Mouse (Mus musculus) T-helper 1 cell (primary cell): ENCODE data around the gene Slc51b.

Source experiments
- in situ Hi-C: fragments of 300-600 bp; cut with MboI, MseI; formaldehyde crosslinking; loops from one replicate; pipeline ENCODE4 v1.15.1; 2025; ENCODE audit warnings: high pct_unique_total_duplicates

The Slc51b gene

DNA sequence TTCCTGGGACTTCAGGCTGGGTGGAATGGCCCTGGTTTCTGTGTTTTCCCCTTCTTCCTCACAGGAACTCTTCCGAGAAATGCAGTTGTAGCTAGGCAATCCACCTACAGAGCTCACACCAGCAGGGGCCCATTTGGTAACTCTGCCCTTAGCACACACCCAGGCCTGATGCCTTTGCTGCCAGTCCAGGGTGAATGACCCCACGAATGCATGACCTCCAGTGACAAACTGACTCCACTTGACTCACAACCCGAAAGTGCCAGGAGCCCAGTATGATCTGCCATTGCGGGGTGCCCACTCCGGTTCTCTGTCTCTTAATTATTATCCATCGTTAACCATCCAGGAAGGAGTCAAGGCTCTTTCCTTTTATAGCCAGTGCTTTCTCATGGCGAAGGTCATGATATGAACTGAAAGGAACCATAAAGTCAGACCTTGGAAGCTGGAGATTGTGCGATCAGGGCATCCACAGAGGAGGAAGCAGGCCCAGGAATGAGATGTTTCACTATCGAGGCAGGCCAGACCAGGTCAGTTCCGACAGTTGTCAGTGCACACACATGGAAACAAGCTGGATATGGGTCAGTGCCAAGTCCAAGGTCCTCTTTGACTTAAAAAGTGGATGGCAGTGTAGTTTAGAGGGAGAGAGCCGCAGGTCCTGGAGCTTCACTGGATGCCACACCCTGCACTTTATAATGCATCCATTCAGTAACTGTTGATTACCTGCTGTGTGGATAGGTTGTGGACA, at the start of gene Slc51b:
Gene Slc51b, minus strand, starts transcription at position 196 of the 742 bp plus-strand sequence.
- in situ Hi-C loops = no loop called here

DNA sequence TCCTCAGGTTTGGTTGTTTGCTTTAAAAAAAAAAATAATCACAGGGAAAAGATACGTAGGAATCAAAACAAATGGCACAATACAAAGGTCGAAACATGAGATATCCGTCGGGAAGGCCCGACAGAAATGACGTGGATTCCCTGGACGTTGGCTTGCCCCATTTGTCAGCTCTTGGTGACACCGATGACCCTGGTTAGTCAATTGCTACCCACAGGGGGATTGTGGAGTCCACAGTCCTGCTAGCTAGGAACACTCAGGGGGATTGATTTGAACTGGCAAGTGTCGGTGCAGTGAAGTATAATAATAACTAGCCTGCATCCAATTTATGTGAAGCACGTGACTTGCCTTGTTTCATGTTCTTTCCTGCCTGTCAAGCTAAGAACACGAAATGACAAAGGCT, 44.9 kb upstream of the Slc51b start:
- in situ Hi-C loops = no loop called here

- in situ Hi-C loops = no loop called here
Observed at GRCm38 (mm10) chr9:65465241-65465640, 42.5 kb upstream of the Slc51b start.

GRCm38 (mm10) chr9:65464161-65464560, 41.4 kb upstream of the Slc51b start:
- in situ Hi-C loops = no loop called here

GRCm38 (mm10) chr9:65462544-65462943, 39.8 kb upstream of the Slc51b start:
- in situ Hi-C loops = no loop called here

GRCm38 (mm10) chr9:65460732-65461442, 38.1 kb upstream of the Slc51b start, which contains the start of gene Spg21:
Gene Spg21 (plus strand): TSS chr9:65460947.
- in situ Hi-C loops = no loop called here

DNA sequence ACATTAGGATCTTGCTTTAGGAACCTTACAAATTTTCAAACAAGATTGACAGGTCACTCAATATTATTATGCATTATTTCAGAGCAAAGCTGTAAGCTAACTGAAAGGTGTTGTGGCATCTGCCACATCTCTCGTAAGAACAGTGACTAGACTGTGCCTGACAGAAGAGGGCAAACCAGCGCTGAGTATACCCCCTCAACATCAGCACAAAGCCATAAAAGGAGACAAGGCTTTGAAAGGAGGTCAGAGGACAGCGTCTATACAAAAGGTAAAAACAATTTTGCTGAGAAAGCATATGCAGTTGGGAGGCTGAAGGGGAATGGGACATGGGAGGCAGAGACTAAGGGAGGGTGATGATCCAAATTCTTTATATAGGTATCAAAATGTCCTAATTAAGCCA, 37.4 kb upstream of the Slc51b start:
- in situ Hi-C loops = no loop called here

GRCm38 (mm10) chr9:65458975-65459374, 36.2 kb upstream of the Slc51b start:
- in situ Hi-C loops = no loop called here

- in situ Hi-C loops = no loop called here
Observed at GRCm38 (mm10) chr9:65447951-65448350, 25.2 kb upstream of the Slc51b start.

DNA sequence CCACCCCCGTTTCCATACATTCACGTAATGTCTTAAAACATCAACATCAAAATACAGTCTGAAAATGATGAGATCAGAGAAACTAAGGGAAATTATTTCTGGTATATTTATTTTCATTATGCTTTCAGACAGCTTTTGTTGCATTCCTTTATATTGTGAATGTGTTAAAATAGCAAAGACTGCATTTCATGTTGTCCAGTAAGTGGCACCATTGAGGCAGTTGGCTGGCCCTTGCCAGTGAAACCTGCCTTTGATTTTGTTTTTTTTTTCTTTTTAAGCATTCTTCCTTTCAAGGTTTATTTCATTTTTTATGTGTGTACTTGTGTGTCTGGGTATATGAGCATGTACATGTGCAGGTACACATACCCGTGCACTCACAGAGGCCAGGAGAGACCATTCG, 21.9 kb upstream of the Slc51b start:
- in situ Hi-C loops = no loop called here

GRCm38 (mm10) chr9:65435671-65436301, 13.0 kb upstream of the Slc51b start, which contains the start of gene Mtfmt:
Gene Mtfmt (plus strand): TSS chr9:65435782.
- in situ Hi-C loops = no loop called here

DNA sequence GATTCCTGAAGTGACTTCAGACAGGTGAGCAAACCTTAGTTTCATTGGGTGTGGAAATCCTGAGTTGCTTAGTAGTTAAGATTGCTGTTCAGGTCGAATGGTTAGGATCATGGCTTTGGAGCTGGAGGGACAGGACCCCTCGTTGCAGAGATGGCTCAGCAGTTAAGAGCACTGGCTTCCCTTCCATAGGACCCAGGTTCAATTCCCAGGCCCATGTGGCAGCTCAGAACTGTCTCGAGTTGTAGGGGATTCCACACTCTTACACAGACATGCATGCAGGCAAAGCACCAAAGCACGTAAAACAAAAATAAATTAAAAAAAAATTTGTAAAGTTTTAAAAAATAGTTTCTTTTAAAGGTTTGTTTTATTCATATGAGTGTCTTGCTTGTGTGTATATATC, 12.5 kb upstream of the Slc51b start:
- in situ Hi-C loops = no loop called here

DNA sequence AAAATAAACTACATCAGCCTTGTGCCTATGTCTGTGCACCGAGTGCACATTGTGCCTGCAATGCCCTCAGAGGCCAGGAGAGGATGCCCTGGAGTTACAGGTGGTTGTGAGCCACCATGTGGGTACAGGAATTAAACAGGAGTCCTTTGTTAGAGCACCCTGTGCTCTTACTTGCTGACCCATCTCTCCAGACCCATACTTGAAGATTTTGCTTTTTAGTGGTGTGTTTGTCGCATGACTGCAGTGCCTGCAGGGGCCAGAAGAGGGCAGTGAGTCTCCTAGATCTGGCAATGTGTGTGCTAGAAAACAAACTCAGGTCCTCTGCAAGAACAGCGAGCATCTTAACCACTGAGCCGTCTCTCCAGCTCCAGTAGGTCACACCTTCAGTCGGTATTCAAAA, 11.4 kb upstream of the Slc51b start:
- in situ Hi-C loops = loop anchor here (5.0 kb wide), 1 partner anchor 42 kb away; the partner anchor contains the start of gene Kbtbd13

DNA sequence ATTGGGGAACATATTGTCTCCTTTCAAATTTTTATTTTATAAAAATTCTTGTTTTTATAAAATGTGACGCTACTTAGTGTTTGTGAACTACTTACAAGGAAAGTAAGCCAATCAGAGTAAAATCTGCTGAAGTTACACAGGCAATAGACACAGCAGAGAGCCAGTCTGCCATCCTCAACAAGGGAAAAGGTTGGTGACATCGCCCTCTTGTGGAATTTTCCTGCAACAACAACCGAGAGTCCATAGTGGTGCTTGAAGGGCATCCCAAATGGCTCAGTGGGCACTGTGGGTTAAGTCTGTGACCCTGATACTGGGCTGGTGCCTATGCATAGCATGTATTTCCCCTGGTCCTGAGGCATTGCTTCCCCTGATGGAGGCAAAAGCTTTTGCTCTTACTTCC, 9.5 kb upstream of the Slc51b start:
- in situ Hi-C loops = loop anchor here (5.0 kb wide), 1 partner anchor 40 kb away; the partner anchor contains the start of gene Kbtbd13

DNA sequence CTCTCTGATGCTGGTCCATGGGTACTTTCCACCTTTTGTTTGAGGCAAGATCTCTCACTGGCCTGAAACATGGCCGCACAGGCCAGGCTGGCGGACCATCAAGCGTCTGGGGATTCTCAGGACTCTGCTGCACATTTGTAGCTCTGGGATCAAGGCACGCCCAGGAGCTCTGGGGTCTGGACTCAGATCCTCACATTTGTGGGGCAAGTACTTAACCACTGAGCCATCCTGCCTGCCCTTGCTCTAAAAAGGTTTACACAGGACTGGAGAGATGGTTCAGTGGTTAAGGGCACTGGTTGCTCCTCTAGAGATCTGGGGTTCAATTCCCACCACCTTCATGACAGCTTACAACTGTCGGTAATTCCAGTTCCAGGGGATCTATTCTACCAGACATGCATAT, 8.2 kb upstream of the Slc51b start:
- in situ Hi-C loops = loop anchor here (5.0 kb wide), 1 partner anchor 39 kb away; the partner anchor contains the start of gene Kbtbd13

DNA sequence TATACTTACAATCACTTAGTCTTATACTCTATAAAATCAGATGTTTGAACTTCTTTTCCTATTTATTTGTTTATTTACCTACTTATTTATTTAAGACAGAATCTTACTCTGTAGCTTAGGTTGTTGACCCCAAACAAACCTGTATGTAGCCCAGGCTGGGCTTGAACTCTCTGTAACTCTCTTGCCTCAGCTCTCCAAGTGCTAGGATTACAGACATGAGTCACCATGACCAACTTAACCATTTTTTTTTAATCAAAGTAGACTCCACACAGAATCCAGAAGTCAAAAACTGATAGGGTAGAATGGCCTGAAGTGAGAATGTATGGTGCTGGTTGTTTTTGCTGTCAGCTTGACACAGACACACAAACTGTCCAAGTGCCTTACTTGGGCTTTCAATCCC, 7.6 kb upstream of the Slc51b start:
- in situ Hi-C loops = loop anchor here (5.0 kb wide), 1 partner anchor 38 kb away; the partner anchor contains the start of gene Kbtbd13

DNA sequence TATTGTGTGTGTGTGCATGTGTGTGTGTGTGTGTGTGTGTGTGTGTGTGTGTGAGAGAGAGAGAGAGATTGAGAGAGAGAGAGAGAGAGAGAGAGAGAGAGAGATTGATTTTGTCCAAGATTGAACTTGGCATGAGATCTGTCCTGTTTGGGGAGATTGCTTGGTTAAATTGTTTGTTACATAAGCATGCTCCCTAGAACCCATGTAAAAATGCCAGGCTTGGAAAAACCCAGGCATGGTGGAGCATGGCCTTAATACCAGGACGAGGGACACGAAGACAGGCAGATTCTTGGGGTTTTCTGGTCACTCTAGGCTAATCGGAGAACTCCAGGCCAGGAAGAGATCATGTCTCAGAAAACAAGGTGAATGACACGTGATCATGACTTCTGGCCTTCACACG, 5.2 kb upstream of the Slc51b start:
- in situ Hi-C loops = no loop called here

- in situ Hi-C loops = no loop called here
Observed at GRCm38 (mm10) chr9:65427511-65427910, 4.8 kb upstream of the Slc51b start.

DNA sequence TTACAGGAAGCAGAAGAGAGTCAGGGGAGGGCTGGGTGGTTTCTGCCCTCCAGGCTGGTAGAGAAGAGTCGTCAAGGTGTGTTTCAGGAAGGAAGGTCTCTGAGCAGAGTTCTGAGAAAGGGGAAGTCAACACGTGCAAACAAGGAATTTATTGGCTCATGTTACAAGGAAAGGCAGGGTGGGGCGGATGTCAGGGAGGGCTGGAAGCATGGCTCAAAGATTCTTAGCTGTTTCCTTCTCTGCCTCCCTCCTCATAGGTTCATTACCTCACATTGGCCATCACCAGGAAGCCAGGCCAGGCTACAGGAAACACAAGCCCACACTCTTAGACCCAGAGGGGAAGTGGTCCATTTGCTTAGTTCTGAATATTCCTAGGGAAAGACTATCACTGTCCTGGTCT, 1.6 kb upstream of the Slc51b start:
- in situ Hi-C loops = no loop called here

DNA sequence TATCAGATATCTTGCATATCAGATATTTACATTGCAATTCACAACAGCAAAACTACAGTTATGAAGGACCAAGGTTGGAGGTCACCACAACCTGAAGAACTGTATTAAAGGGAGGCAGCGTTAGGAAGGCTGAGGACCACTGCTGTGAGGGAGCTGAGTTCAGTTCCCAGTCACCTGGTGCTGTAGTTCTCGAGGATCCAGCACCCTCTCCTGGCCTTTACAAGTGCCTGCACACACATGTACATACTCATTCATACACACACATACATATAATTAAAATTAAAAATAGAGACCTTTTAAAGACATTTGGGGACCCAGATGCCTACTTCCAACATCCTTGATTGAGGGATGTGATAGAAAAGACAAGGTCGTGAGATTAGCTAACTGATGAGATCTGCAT, 3.1 kb downstream of the Slc51b start:
- in situ Hi-C loops = no loop called here

- in situ Hi-C loops = no loop called here
Observed at GRCm38 (mm10) chr9:65417738-65418137, 5.0 kb downstream of the Slc51b start.

GRCm38 (mm10) chr9:65411326-65411725, 11.4 kb downstream of the Slc51b start:
- in situ Hi-C loops = no loop called here
